Mouse (Mus musculus) testis, adult 2 months (tissue): ENCODE results near the gene Mboat1.

Source experiments
- CTCF ChIP-seq: fragments of 200-500 bp; IDR thresholded peaks from 2 replicates; pipeline ENCODE4 v1.5.1; 2012; ENCODE audit warnings: low read depth, mild to moderate bottlenecking, inconsistent platforms, low read length, moderate library complexity; ENCODE audit not compliant: control insufficient read depth, insufficient read depth, insufficient replicate concordance
- POLR2A ChIP-seq: fragments of 200-500 bp; IDR thresholded peaks from 2 replicates; pipeline ENCODE4 v1.6.1; 2012; ENCODE audit warnings: low read depth, mild to moderate bottlenecking, inconsistent platforms, low read length, moderate library complexity; ENCODE audit not compliant: control insufficient read depth

- TF ChIP-seq CTCF: no peak
- no peak for TF ChIP-seq POLR2A
These were observed 71.9 kb downstream of the Mboat1 start for GRCm38 (mm10) chr13:30208176-30208575.
